Mouse (Mus musculus) kidney, postnatal 0 days (tissue): ENCODE measurements at regions not wholly inside any gene's neighbourhood (a gene's known extent, or its start where the extent isn't known, plus 50 kb on each side); places are given as distances from the start of the nearest gene placed in this dataset.

Experiments used
- ATAC-seq: fragments of 200-750 bp; cut with Nextera tagmentation; replicated peaks from 2 replicates; pipeline ENCODE4 v1.8.0; 2017; ENCODE audit warnings: low read depth, moderate number of reproducible peaks, moderate TSS enrichment, moderate library complexity; ENCODE audit not compliant: low FRiP score
- DNase-seq: peaks from one replicate; pipeline ENCODE4 v3.0.0-alpha.2; 2016; ENCODE audit warnings: low spot score
- H3K27ac ChIP-seq: fragments of 300-500 bp; sonication (generic); 2 replicates; pipeline ENCODE4 v1.5.1; 2014; ENCODE audit warnings: mild to moderate bottlenecking
- H3K27me3 ChIP-seq: fragments of 300-500 bp; sonication (generic); 2 replicates; pipeline ENCODE4 v1.6.1; 2014; ENCODE audit warnings: low read length, mixed read lengths; ENCODE audit not compliant: insufficient read depth
- H3K36me3 ChIP-seq: fragments of 300-500 bp; sonication (generic); 2 replicates; pipeline ENCODE4 v1.6.1; 2014; ENCODE audit warnings: low read length, mixed read lengths; ENCODE audit not compliant: insufficient read depth
- H3K4me1 ChIP-seq: fragments of 300-500 bp; sonication (generic); replicated peaks from 2 replicates; pipeline ENCODE4 v1.6.1; 2014; ENCODE audit warnings: antibody characterized with exemption, low read length, mixed read lengths; ENCODE audit not compliant: insufficient read depth
- H3K4me2 ChIP-seq: fragments of 300-500 bp; sonication (generic); 2 replicates; pipeline ENCODE4 v1.6.1; 2014; ENCODE audit warnings: mild to moderate bottlenecking, low read length, moderate library complexity, mixed read lengths
- H3K4me3 ChIP-seq: fragments of 300-500 bp; sonication (generic); replicated peaks from 2 replicates; pipeline ENCODE4 v1.5.1; 2014; ENCODE audit warnings: low read depth, low read length
- H3K9ac ChIP-seq: fragments of 300-500 bp; sonication (generic); 2 replicates; pipeline ENCODE4 v1.6.1; 2014; ENCODE audit warnings: low read depth, low read length
- H3K9me3 ChIP-seq: fragments of 300-500 bp; sonication (generic); replicated peaks from 2 replicates; pipeline ENCODE4 v1.6.1; 2016; ENCODE audit warnings: low read length, inconsistent platforms, mixed read lengths
- CTCF ChIP-seq: IDR thresholded peaks from 2 replicates; pipeline ENCODE4 v1.5.1; 2016; ENCODE audit warnings: antibody characterized with exemption, low read depth, mild to moderate bottlenecking, moderate library complexity
- WGBS: fragments of 180-500 bp; shearing (Covaris S2); extraction: QIAGEN DNeasy Blood & Tissue Kit; methylation state at CpG from one replicate; pipeline ENCODE4 v1.1.7; 2014; 5-methylcytosine and 5-hydroxymethylcytosine counted together

GRCm38 (mm10) chr10:29725319-29725718 lies 189.7 kb upstream of the Rspo3 start:
- Histone ChIP-seq H3K36me3 (no peaks in the 10 kb centered on the region), H3K9me3 (no peaks in the 10 kb centered on the region), H3K4me3 (no peak overlapping the region), H3K4me1 (no peaks in the 10 kb centered on the region), H3K27me3 (no peaks in the 10 kb centered on the region), H3K9ac (no peak overlapping the region), H3K4me2 (no peak overlapping the region), H3K27ac (no peak overlapping the region)
- DNase-seq, result no peak
- WGBS, result 95% methylated on average over 3 of the region's 3 CpGs
- ATAC-seq, result no peak
- no peak for TF ChIP-seq CTCF

GRCm38 (mm10) chr10:29710967-29711366 lies 175.3 kb upstream of the Rspo3 start:
- no peak for ATAC-seq
- Histone ChIP-seq H3K9ac (no peak overlapping the region), H3K36me3 (no peaks in the 10 kb centered on the region), H3K27ac (no peak overlapping the region), H3K4me1 (no peaks in the 10 kb centered on the region), H3K4me3 (no peak overlapping the region), H3K4me2 (no peak overlapping the region), H3K27me3 (no peaks in the 10 kb centered on the region), H3K9me3 (no peaks in the 10 kb centered on the region)
- peak; percentile 7 for DNase-seq
- 17% methylated on average over 1 of the region's 1 CpGs for WGBS
- TF ChIP-seq CTCF, result no peak

- 41% methylated on average over 2 of the region's 2 CpGs for WGBS
- Histone ChIP-seq H3K4me3 (no peak overlapping the region), H3K27me3 (no peaks in the 10 kb centered on the region), H3K4me2 (no peak overlapping the region), H3K9me3 (no peaks in the 10 kb centered on the region), H3K4me1 (no peaks in the 10 kb centered on the region), H3K27ac (no peak overlapping the region), H3K36me3 (no peaks in the 10 kb centered on the region), H3K9ac (no peak overlapping the region)
- DNase-seq (no peak), ATAC-seq (no peak)
- TF ChIP-seq CTCF, result no peak
Measured at GRCm38 (mm10) chr10:29708653-29709052, 173.0 kb upstream of the Rspo3 start.

GRCm38 (mm10) chr10:29693009-29693935 lies 157.6 kb upstream of the Rspo3 start:
- H3K9ac ChIP-seq, result no peak overlapping the region
- no peak for DNase-seq
- H3K4me3 ChIP-seq, result no peak overlapping the region
- H3K4me2 ChIP-seq, result no peak overlapping the region
- H3K27me3 ChIP-seq, result no peaks in the 10 kb centered on the region
- no peak for TF ChIP-seq CTCF
- no peaks in the 10 kb centered on the region for H3K36me3 ChIP-seq
- WGBS, result 73% methylated on average over 15 of the region's 15 CpGs
- H3K4me1 ChIP-seq, result no peaks in the 10 kb centered on the region
- no peak overlapping the region for H3K27ac ChIP-seq
- no peaks in the 10 kb centered on the region for H3K9me3 ChIP-seq
- ATAC-seq, result no peak

- Histone ChIP-seq H3K9me3 (no peaks in the 10 kb centered on the region), H3K27ac (no peak overlapping the region), H3K4me1 (no peaks in the 10 kb centered on the region), H3K4me2 (no peak overlapping the region), H3K27me3 (no peaks in the 10 kb centered on the region), H3K4me3 (no peak overlapping the region), H3K36me3 (no peaks in the 10 kb centered on the region), H3K9ac (no peak overlapping the region)
- no peak for ATAC-seq
- WGBS, result 67% methylated on average over 3 of the region's 3 CpGs
- TF ChIP-seq CTCF, result no peak
- DNase-seq, result no peak
Measured at GRCm38 (mm10) chr10:29689529-29689928, 153.9 kb upstream of the Rspo3 start.

- Histone ChIP-seq H3K4me2 (no peak overlapping the region), H3K36me3 (no peaks in the 10 kb centered on the region), H3K27ac (no peak overlapping the region), H3K4me1 (no peaks in the 10 kb centered on the region), H3K4me3 (no peak overlapping the region), H3K27me3 (no peaks in the 10 kb centered on the region), H3K9ac (no peak overlapping the region), H3K9me3 (no peaks in the 10 kb centered on the region)
- ATAC-seq (peak; percentile 46; the same call in 1 of the 2 replicates), DNase-seq (peak; percentile 40)
- WGBS, result 39% methylated on average over 5 of the region's 5 CpGs
- no peak for TF ChIP-seq CTCF
Measured at GRCm38 (mm10) chr10:29686982-29687381, 151.3 kb upstream of the Rspo3 start.

- Histone ChIP-seq H3K4me3 (no peak overlapping the region), H3K27me3 (no peaks in the 10 kb centered on the region), H3K4me2 (no peak overlapping the region), H3K9ac (no peak overlapping the region), H3K4me1 (no peaks in the 10 kb centered on the region), H3K27ac (no peak overlapping the region), H3K9me3 (no peaks in the 10 kb centered on the region), H3K36me3 (no peaks in the 10 kb centered on the region)
- WGBS, result 30% methylated on average over 3 of the region's 3 CpGs
- ATAC-seq (no peak), DNase-seq (no peak)
- TF ChIP-seq CTCF, result no peak
Measured at GRCm38 (mm10) chr10:29674377-29674776, 138.7 kb upstream of the Rspo3 start.
